18 mouse cellular contexts compared by ENCODE assay signal in the genomic region with DNA sequence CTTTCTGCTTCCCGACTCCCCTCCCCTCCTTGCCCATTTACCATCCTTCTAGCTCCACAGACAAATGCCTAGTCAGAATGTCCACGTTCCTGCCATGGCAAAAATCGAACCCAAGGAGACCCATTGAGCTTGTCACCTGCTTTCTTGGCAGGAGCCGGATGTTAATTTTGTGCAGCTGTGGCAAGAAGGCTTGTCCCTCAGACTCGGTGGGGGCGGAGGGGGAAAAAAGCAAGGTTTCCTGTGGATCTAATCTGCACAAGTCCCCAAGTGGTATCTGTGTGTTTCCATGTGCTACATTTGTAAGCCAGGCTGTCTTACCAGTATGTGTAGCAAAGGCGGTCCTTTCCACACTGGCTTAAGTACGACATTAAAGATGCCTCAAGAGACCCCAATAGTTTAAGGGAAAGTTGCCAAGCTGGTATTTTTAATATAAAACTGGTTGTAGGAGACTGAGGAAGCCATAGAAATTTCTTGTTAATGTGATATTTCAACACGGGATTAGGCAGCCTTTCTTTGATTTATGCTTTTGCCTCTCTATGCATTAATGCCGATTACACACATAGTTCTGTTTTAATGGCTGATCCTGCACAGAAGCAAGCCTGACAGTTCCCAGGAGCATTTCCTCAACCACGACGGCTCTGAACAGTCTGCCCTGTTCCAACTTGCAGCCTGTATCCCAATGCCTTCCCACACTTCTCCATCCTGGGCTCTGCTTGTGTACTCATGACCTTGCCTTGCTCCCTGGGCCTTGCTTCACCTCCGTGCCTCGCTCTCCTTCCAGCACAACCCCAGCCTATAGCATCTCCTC.
DNase-seq lines count a peak whose midpoint lies in the region; ATAC-seq and TF ChIP-seq lines count a peak whose summit lies in the region.
"Had no signal": no experiment of that assay in that cellular context is flagged by ENCODE, and none has a peak within 500 bp of the region (broad histone marks: within the 10 kb centered on the region; RNA-seq: fewer than 3 reads in every experiment).

No protein-coding gene starts in this region.

- H3K4me3 ChIP-seq in stomach, postnatal 0 days (ENCODE audit: low read depth, low read length) = no peak overlapping the region
- H3K4me3 ChIP-seq: embryonic facial prominence, embryonic 15.5 days; megakaryocyte, embryonic 14.5 days; neural tube, embryonic 13.5 days had no signal

- no peak overlapping the region for H3K27ac ChIP-seq in stomach, postnatal 0 days (replicated peaks)
- H3K27ac ChIP-seq: embryonic facial prominence, embryonic 15.5 days; hindbrain, embryonic 14.5 days; liver, embryonic 14.5 days; neural tube, embryonic 13.5 days had no signal

- ATAC-seq in stomach, postnatal 0 days (ENCODE audit: low FRiP score, low TSS enrichment) = 0 out of 2 replicates have a peak, but pooled peaks have one; percentile 21

- no peaks in the 10 kb centered on the region for H3K36me3 ChIP-seq in stomach, postnatal 0 days (ENCODE audit: control insufficient read depth, insufficient read depth, low read length)
- H3K36me3 ChIP-seq: embryonic facial prominence, embryonic 15.5 days; neural tube, embryonic 13.5 days had no signal

- H3K4me1 ChIP-seq in stomach, postnatal 0 days (replicated peaks; ENCODE audit: control insufficient read depth, insufficient read depth) = no peaks in the 10 kb centered on the region

- intact Hi-C loops in left cerebral cortex, postnatal 4 days (cut with DNase I) = loop anchor here (10.0 kb wide), 2 partner anchors 331 to 391 kb away; partner anchors contain the start of gene Socs2

- no peak for TF ChIP-seq EP300 in stomach, postnatal 0 days (optimal IDR thresholded peaks at IDR 0.05)

- WGBS in stomach, postnatal 0 days = 44% methylated on average over 14 of the region's 14 CpGs

- H3K4me2 ChIP-seq in stomach, postnatal 0 days (replicated peaks; ENCODE audit: low read depth) = no peak overlapping the region
- H3K4me2 ChIP-seq: embryonic facial prominence, embryonic 15.5 days; hindbrain, embryonic 14.5 days; neural tube, embryonic 13.5 days had no signal

- H3K27me3 ChIP-seq in stomach, postnatal 0 days (ENCODE audit: control insufficient read depth, insufficient read depth, low read length) = no peaks in the 10 kb centered on the region
- H3K27me3 ChIP-seq: CH12.LX; neural tube, embryonic 13.5 days had no signal

- no peaks in the 10 kb centered on the region for H3K9me3 ChIP-seq in stomach, postnatal 0 days (ENCODE audit: control insufficient read depth, low read length)
- H3K9me3 ChIP-seq: embryonic facial prominence, embryonic 15.5 days; neural tube, embryonic 13.5 days had no signal

- TF ChIP-seq CTCF in stomach, postnatal 0 days (IDR thresholded peaks at IDR 0.05; ENCODE audit: low read depth) = no peak

- peak; percentile 24 for DNase-seq in left cerebral cortex, postnatal 4 days
- DNase-seq in left cerebral cortex, adult 11 months (ENCODE audit: low spot score) = no peak
- DNase-seq in induced T-regulatory cell, adult 2 months (ENCODE audit: low read depth) = peak; percentile 30
- DNase-seq in stomach, postnatal 0 days (ENCODE audit: low spot score) = no peak
- peak; percentile 75 for DNase-seq in thymus, postnatal 4 days
- DNase-seq in ovary, adult 18-20 months (ENCODE audit: low spot score) = no peak
- DNase-seq in gastrocnemius, postnatal 4 days (ENCODE audit: low spot score in 2 of 2) = no peak
- DNase-seq: adrenal gland, adult 2 months; cerebellum, adult 2 months; gastrocnemius, postnatal 10 days; kidney, adult 8-10 months; kidney, postnatal 4 days had no signal

- no peak overlapping the region for H3K9ac ChIP-seq in stomach, postnatal 0 days (ENCODE audit: low read length)
- H3K9ac ChIP-seq: embryonic facial prominence, embryonic 15.5 days; hindbrain, embryonic 14.5 days; liver, embryonic 14.5 days; neural tube, embryonic 13.5 days had no signal

Comparison
In these comparisons a context has a peak if more than half of its experiments do, and no peak if none do; other contexts are left out.
1. DNase-seq: peak in left cerebral cortex, postnatal 4 days (single experiment), induced T-regulatory cell, adult 2 months (single experiment) and thymus, postnatal 4 days (single experiment); none in left cerebral cortex, adult 11 months (single experiment), stomach, postnatal 0 days (single experiment), ovary, adult 18-20 months (single experiment) and gastrocnemius, postnatal 4 days (0 of 2).